Mouse (Mus musculus): ENCODE results near the gene Olfr1000.
"Not testable (repeated sequence)": the region's sequence is repeated elsewhere in the genome, so short reads cannot be mapped to it uniquely, and the experiment has no call there.

Olfr1000 gene

DNA sequence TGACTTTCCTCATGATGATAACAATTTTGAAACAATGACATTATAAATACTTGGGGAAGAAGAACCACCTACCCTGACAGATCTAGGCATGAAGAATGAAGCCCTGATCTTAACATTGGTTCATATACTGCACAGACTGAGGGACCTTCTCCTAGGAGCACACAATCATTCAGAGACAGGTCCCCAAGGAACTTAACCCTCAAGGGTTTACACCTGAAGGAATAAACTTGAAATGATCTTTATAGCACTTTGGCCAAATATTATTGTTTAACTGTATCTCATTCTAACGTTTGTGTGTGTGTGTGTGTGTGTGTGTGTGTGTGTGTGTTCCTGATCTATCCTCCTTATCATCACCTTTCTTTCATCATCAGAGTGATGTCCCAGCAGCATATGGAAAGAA, at the start of gene Olfr1000:
TSS of gene Olfr1000 (minus strand) at position 101 of the 400 bp plus-strand sequence.
- DNase-seq (ENCODE audit: extremely low read depth, low read depth): no peak

- DNase-seq (ENCODE audit: extremely low read depth, low read depth): no peak
Observed at GRCm38 (mm10) chr2:85650604-85651003, 38.9 kb upstream of the Olfr1000 start, which contains the start of gene Olfr1002. Gene Olfr1002, minus strand, starts transcription at chr2:85650704.

GRCm38 (mm10) chr2:85588648-85589047, 23.1 kb downstream of the Olfr1000 start, which contains the start of gene Olfr998:
Gene Olfr998, plus strand, starts transcription at chr2:85588948.
- DNase-seq (ENCODE audit: extremely low read depth, low read depth): not testable (repeated sequence)

DNA sequence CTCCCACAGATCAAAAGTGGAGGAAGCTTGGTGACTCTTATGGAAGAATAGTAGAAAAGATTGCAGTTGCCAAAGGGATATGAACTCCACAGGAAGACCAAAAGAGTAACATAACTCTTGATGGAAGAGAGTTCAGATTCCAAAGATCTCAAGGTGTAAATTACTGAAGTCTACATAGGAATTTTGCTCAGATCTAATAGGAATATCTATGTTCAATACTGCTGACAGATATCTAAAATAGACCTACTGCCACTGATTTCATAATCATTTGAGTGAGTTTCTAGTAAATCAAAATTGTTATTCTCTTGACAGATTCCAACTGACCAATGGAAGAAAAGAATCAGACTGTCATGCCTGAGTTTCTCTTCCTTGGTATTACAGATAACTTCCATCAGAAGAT, 32.8 kb downstream of the Olfr1000 start, which contains the start of gene Olfr996:
TSS of gene Olfr996 (plus strand) at position 301 of the 400 bp plus-strand sequence.
- DNase-seq (ENCODE audit: extremely low read depth, low read depth): no peak

GRCm38 (mm10) chr2:85561187-85561586, 50.5 kb downstream of the Olfr1000 start:
- peak; percentile 19 for DNase-seq (ENCODE audit: extremely low read depth, low read depth)

- DNase-seq (ENCODE audit: extremely low read depth, low read depth): peak; percentile 52
Observed at GRCm38 (mm10) chr2:85560226-85560625, 51.5 kb downstream of the Olfr1000 start.

Measured in MEL-GATA-1-ER (cell line).